Mouse (Mus musculus) midbrain, embryonic 16.5 days (tissue): Measurements from ENCODE around the gene Pnpla5. TPM values are rescaled to one million over a fixed set of nuclear protein-coding genes. Genes with fewer than 3 reads are reported as not detected.
A peak's percentile ranks its signal among the peaks of the same experiment; 100 is the strongest.

ENCODE experiments used
- ATAC-seq: fragments of 200-750 bp; cut with Nextera tagmentation; 2 replicates; pipeline ENCODE4 v1.8.0; 2017; ENCODE audit warnings: moderate TSS enrichment
- H3K27ac ChIP-seq: fragments of 300-500 bp; sonication (generic); 2 replicates; pipeline ENCODE4 v1.5.1; 2014; ENCODE audit warnings: mild to moderate bottlenecking, low read length, mixed read lengths
- H3K27me3 ChIP-seq: fragments of 300-500 bp; sonication (generic); 2 replicates; pipeline ENCODE4 v1.6.1; 2014; ENCODE audit warnings: low read depth, low read length, mixed read lengths; ENCODE audit not compliant: control insufficient read depth, insufficient read depth
- H3K36me3 ChIP-seq: fragments of 300-500 bp; sonication (generic); 2 replicates; pipeline ENCODE4 v1.6.1; 2014; ENCODE audit warnings: mild to moderate bottlenecking, low read length, moderate library complexity, mixed read lengths; ENCODE audit not compliant: control insufficient read depth, insufficient read depth
- H3K4me1 ChIP-seq: fragments of 300-500 bp; sonication (generic); 2 replicates; pipeline ENCODE4 v1.6.1; 2014; ENCODE audit warnings: mild to moderate bottlenecking, low read length, mixed read lengths; ENCODE audit not compliant: control insufficient read depth, insufficient read depth
- H3K4me2 ChIP-seq: fragments of 300-500 bp; sonication (generic); 2 replicates; pipeline ENCODE4 v1.6.1; 2014; ENCODE audit warnings: mild to moderate bottlenecking, low read length, mixed read lengths
- H3K4me3 ChIP-seq: fragments of 300-500 bp; sonication (generic); 2 replicates; pipeline ENCODE4 v1.5.1; 2014; ENCODE audit warnings: low read depth, mild to moderate bottlenecking, low read length, moderate library complexity, mixed read lengths
- H3K9ac ChIP-seq: fragments of 300-500 bp; sonication (generic); 2 replicates; pipeline ENCODE4 v1.6.1; 2014; ENCODE audit warnings: low read depth, low read length, mixed read lengths
- H3K9me3 ChIP-seq: fragments of 300-500 bp; sonication (generic); replicated peaks from 2 replicates; pipeline ENCODE4 v1.6.1; 2014; ENCODE audit warnings: mild to moderate bottlenecking, low read length, mixed read lengths; ENCODE audit not compliant: control insufficient read depth, poor library complexity, severe bottlenecking
- WGBS: fragments of 180-500 bp; shearing (Covaris S2); extraction: QIAGEN DNeasy Blood & Tissue Kit; methylation state at CpG from one replicate; pipeline ENCODE4 v1.1.7; 2014; 5-methylcytosine and 5-hydroxymethylcytosine counted together
- microRNA-seq: library from miRNA; unstranded; fragments of <30 nt; microRNA quantifications from one replicate; pipeline ENCODE4, GENCODE M21; 2017
- polyA plus RNA-seq: library from polyadenylated mRNA; unstranded; fragments of >200 nt; fragmentation: Nextera tagmentation; extraction: Ambion mirVana; gene quantifications from 2 replicates; pipeline ENCODE4 v1.2.1, GENCODE M21; 2015

Gene Pnpla5
- polyA plus RNA-seq, 1 experiment from 2014 or later: not detected

- Histone ChIP-seq H3K9me3 (no peaks in the 10 kb centered on the region), H3K9ac (no peak overlapping the region), H3K4me1 (peaks cover 16% of the 10 kb centered on the region; the same call in 1 of the 2 replicates), H3K27me3 (no peaks in the 10 kb centered on the region), H3K27ac (no peak overlapping the region), H3K36me3 (no peaks in the 10 kb centered on the region), H3K4me3 (no peak overlapping the region), H3K4me2 (no peak overlapping the region; the same call in 1 of the 2 replicates)
- no peak for ATAC-seq
- WGBS: 63% methylated on average over 4 of the region's 4 CpGs
Observed at GRCm38 (mm10) chr15:84065701-84066100, 57.3 kb downstream of the Pnpla5 start.

DNA sequence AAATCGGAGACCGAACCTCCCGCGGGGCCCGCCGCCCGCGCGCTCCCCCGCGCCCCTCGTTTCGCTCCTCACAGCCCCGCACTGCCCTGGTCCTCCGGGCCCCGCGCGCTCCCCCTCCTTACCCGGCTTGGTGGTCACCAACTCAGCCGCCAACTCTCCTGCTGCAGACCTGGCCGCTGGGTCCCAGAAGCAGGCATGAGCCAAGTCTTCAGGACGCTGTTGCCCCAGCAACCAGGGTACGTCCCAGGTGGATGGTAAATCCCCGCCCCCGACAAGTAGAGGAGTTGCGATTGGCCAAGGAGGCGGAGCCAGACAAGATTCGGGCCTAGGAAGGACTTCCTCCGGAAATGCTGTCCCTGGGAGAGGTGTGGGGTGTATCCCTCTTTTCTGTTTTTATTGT lies 57.8 kb downstream of the Pnpla5 start, which contains the start of gene Efcab6:
Efcab6 (minus strand) TSS at position 240 of the 400 bp plus-strand sequence.
- ATAC-seq: peak; percentile 75
- under 1% methylated on average over 28 of the region's 29 CpGs for WGBS
- no peaks in the 10 kb centered on the region for H3K9me3 ChIP-seq
- H3K4me1 ChIP-seq: peaks cover 16% of the 10 kb centered on the region; the same call in 1 of the 2 replicates
- no peaks in the 10 kb centered on the region for H3K27me3 ChIP-seq
- no peaks in the 10 kb centered on the region for H3K36me3 ChIP-seq
- H3K4me2 ChIP-seq: peak within 1 kb of the TSS; percentile 77
- H3K9ac ChIP-seq: peak within 1 kb of the TSS; percentile 49; the same call in 1 of the 2 replicates
- H3K27ac ChIP-seq: no peak within 1 kb of the TSS
- peak within 1 kb of the TSS; percentile 42 for H3K4me3 ChIP-seq

Small RNAs within 50 kb of the gene (microRNA-seq; reads per million reads assigned to microRNA genes)
- gene Mir6392: not detected

Other genes starting within 250 kb of the Pnpla5 start
- 0.65 and 1.5 TPM in 2 replicates for gene Efcab6, start 57.8 kb downstream of the Pnpla5 start, polyA plus RNA-seq
- gene Sult4a1, start 17.4 kb downstream of the Pnpla5 start, polyA plus RNA-seq: 100.0 and 114 TPM in 2 replicates
- 7.0 and 7.1 TPM in 2 replicates for gene Pnpla3, start 44.7 kb upstream of the Pnpla5 start, polyA plus RNA-seq
- gene Samm50, start 69.1 kb upstream of the Pnpla5 start, polyA plus RNA-seq: 90.6 and 93.8 TPM in 2 replicates
- 4.3 and 4.7 TPM in 2 replicates for gene Parvb, start 108.9 kb upstream of the Pnpla5 start, polyA plus RNA-seq
- 1.0 and 1.1 TPM in 2 replicates for gene Parvg, start 200.9 kb upstream of the Pnpla5 start, polyA plus RNA-seq